Mouse (Mus musculus): ENCODE results near the gene Rps19. TPM values are rescaled to one million over a fixed set of nuclear protein-coding genes. Genes with fewer than 3 reads are reported as not detected.
"Not testable (repeated sequence)": the region's sequence is repeated elsewhere in the genome, so short reads cannot be mapped to it uniquely, and the experiment has no call there.

Rps19 gene
- total RNA-seq (2021): 100 to 1,000 TPM; 577 to 615 TPM

DNA sequence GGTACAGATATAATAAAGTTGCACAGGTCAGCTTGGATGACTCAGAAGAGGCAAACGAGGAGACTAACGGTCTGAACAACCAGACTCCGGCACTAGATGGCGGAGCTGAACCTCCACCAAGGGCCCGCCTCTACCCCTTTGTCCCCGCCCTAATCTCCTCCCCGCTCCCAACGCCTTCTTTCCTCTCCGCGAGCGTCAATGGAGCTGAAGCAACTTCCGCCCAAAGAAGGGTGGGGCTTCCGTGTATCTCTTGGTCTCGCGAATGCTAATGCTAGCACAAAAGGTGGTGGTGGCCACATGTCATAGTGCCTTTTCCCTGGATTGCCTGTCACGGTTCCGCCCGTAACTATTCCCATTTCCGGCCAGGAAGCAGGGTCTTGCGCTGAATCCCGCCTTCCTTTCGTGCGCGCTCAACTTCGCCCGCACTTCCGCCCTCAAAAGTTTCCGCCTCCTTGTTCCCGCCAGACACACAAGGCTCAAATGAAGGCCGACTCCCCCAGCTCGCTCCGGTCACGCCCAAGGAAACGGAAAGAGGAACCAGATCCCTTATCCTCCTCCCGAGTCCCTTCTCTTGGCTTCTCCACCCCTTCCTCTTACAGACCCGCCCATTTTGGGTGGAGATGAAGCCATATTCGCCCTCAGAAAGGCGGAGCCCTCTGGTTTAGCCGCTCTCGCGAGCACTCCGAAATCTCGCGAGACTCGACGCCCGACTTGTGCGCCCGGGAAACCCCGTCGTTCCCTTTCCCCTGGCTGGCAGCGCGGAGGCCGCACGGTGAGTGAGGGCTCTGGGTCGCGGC lies at the start of gene Rps19:
TSS of gene Rps19 (plus strand) at position 476 of the 797 bp plus-strand sequence.
- DNase-seq (ENCODE audit: extremely low spot score in 1 of 2, low spot score in 2 of 2): peak; percentile 97 to 99
- intact Hi-C loops (cut with DNase I): no loop called here

GRCm38 (mm10) chr7:24838732-24839409 lies 45.3 kb upstream of the Rps19 start:
- DNase-seq (ENCODE audit: extremely low spot score in 1 of 2, low spot score in 2 of 2): not testable (repeated sequence)
- intact Hi-C loops (cut with DNase I): loop anchor here (10.0 kb wide), 1 partner anchor 736 kb away; no protein-coding TSS in a partner anchor

GRCm38 (mm10) chr7:24839410-24839808 lies 44.8 kb upstream of the Rps19 start:
- no peak for DNase-seq (ENCODE audit: extremely low spot score in 1 of 2, low spot score in 2 of 2)
- intact Hi-C loops (cut with DNase I): loop anchor here (10.0 kb wide), 1 partner anchor 735 kb away; no protein-coding TSS in a partner anchor

DNA sequence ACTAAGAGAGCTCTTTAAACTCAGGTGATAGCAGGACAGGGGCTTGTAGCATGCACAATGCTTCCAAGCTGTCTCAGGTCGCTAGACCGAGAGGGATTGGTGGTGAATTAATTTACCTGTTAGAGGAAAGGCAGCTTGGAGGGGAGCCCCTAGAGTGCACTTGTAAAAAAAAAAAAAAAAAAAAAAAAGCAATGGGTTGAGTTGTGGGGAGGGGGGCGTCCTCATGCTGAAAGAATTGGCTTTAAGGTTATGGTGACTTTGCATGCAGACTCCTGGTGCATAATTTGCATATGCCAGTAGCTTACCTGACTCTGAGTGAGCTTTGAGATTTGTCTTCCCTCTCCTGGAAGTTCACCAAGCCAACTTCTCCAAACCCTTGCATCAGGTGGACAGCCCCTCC lies 43.8 kb upstream of the Rps19 start:
- intact Hi-C loops (cut with DNase I): no loop called here
- no peak for DNase-seq (ENCODE audit: extremely low spot score in 1 of 2, low spot score in 2 of 2)

GRCm38 (mm10) chr7:24841009-24841408 lies 43.2 kb upstream of the Rps19 start:
- DNase-seq (ENCODE audit: extremely low spot score in 1 of 2, low spot score in 2 of 2): no peak
- intact Hi-C loops (cut with DNase I): no loop called here

DNA sequence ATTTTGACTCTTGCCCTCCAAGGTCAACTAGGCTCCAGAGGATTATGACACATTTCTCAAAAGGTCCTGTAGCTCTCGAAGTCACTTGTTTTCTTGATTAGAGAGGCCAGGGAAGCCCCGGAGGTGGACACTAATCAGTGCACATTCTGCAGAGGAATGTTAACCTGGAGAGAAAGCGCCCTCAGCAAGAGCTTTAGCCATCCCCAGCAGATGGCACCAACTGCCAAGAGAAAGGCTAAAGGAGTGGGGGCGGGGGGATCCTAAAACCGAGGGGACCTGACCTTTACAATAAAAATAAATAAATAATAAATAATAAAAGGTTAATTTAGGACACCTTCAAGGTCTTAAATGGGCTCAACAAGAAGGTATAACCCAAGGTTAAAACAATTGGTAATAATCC lies 40.0 kb upstream of the Rps19 start:
- intact Hi-C loops (cut with DNase I): no loop called here
- DNase-seq (ENCODE audit: extremely low spot score in 1 of 2, low spot score in 2 of 2): no peak

DNA sequence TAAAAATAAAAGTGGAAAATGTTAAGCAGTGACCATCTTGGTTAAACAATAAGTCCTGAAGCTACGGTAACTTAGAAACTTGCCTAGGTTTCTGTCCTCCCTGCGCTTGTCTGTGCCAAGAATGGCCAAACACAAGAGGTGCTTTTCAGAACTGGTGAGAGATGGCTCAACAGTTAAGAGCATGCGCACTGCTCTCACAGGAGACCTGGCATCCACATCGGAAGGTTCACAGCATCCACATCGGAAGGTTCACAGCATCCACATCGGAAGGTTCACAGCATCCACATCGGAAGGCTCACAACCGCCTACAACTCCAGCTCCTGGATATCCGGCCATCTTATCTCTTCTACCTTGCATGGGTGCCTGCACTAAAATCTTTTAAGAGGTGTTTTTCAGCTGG lies 39.0 kb upstream of the Rps19 start:
- intact Hi-C loops (cut with DNase I): no loop called here

GRCm38 (mm10) chr7:24845713-24846112 lies 38.5 kb upstream of the Rps19 start:
- intact Hi-C loops (cut with DNase I): no loop called here
- DNase-seq (ENCODE audit: extremely low spot score in 1 of 2, low spot score in 2 of 2): no peak

More for the DNA sequence above, 39.0 kb upstream of the Rps19 start:
- DNase-seq (ENCODE audit: extremely low spot score in 1 of 2, low spot score in 2 of 2): no peak

- intact Hi-C loops (cut with DNase I); DNase-seq (ENCODE audit: extremely low spot score in 1 of 2, low spot score in 2 of 2): not testable (repeated sequence)
Observed at GRCm38 (mm10) chr7:24846576-24846975, 37.6 kb upstream of the Rps19 start.

GRCm38 (mm10) chr7:24850162-24850561 lies 34.0 kb upstream of the Rps19 start:
- no peak for DNase-seq (ENCODE audit: extremely low spot score in 1 of 2, low spot score in 2 of 2)
- intact Hi-C loops (cut with DNase I): no loop called here

- intact Hi-C loops (cut with DNase I): no loop called here
- DNase-seq (ENCODE audit: extremely low spot score in 1 of 2, low spot score in 2 of 2): no peak
Observed at GRCm38 (mm10) chr7:24850899-24851303, 33.3 kb upstream of the Rps19 start.

DNA sequence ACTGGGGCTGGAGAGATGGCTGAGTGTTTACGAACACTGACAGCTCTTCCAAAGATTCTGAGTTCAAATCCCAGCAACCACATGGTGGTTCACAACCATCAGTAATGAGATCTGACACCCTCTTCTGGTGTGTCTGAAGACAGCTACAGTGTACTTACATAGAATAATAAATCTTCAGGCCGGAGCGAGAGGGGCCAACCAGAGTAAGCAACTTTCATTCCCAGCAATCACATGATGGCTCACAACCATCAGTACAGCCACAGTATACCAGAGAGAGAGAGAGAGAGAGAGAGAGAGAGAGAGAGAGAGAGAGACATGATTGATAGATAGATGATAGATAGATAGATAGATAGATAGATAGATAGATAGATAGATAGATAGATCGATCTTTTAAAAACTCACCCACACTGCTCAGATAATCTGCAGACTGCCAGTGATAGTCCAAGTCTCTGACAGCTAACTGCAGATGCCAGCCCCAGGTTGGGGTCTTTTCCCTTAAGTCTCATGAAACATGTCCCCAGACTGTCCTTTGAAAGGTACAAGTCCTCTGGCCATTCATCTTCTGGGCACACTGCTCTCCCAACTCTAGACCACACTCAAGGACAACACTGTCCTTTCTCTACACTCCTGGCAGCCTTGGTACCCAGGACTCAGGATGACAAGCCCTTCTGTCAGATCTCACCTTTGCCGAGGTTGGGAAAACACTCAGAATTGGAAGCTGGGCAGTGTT lies 32.4 kb upstream of the Rps19 start:
- intact Hi-C loops (cut with DNase I): no loop called here
- DNase-seq (ENCODE audit: extremely low spot score in 1 of 2, low spot score in 2 of 2): no peak

- DNase-seq (ENCODE audit: extremely low spot score in 1 of 2, low spot score in 2 of 2): no peak
- intact Hi-C loops (cut with DNase I): no loop called here
Observed at GRCm38 (mm10) chr7:24852557-24853232, 31.5 kb upstream of the Rps19 start.

DNA sequence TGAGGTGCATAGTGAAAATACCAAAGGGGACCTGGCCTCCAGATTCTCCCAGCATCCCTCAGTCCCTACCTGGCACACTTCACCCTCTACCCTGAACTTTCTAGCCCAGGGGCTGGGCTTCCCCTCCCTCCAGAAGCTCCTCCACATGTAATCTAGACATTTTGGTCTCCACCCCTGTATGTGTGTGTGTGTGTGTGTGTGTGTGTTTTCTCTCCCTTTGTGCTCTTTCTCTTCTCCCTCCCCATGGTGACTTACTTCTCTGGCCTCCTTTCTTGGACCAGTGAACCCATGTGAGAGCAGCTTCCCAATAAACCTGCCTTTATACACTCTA lies 31.0 kb upstream of the Rps19 start:
- intact Hi-C loops (cut with DNase I): no loop called here
- no peak for DNase-seq (ENCODE audit: extremely low spot score in 1 of 2, low spot score in 2 of 2)

DNA sequence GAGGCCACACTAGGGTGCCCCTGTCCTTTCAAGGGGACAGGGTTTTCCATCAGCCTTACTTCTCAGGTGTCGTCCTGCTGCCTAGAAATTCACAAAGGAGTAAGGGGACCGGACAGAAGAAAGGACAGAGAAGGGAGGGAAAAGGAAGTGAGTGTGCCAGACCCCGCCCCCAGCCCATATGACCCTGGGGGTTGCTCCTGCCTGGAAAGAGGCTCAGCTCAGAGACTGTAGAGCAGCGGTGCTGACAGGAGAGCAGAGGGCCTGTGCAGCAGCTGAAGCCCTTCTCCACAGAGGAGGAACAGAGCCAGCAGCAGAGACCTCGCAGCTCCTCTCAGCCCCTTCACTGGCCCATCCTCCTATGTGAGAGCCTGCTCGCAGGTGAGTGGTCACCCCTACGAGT lies 30.5 kb upstream of the Rps19 start:
- no peak for DNase-seq (ENCODE audit: extremely low spot score in 1 of 2, low spot score in 2 of 2)
- intact Hi-C loops (cut with DNase I): no loop called here

DNA sequence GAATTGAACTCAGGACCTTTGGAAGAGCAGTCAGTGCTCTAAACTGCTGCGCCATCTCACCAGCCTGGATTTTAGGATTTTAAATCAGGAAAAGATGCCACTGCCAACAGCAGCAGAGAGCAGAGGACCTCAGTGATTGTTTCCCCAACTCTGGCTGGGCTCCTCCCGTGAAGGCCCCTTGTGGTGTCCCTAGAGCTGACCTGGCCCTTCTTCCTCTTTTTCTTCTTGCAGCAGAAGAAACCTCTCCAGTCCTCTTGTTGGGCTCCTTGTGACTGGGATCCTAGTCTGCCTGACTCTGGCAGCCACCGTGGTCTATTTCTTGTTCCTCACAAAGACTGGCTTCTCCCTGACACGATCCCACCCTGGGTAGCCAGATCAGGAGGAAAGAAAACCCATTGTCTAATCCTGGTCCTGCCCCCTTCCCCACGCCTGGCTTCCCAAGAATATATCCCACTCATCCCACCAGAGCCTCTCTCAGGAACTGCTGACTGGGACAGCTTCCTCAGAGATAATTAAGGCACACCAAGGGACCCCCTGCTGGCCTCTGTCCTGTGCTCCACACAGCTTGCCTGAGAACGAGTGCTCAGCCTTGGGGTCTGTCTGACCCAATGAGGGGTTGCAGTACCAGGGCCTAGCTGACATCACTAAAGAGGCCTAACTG lies 27.6 kb upstream of the Rps19 start:
- DNase-seq (ENCODE audit: extremely low spot score in 1 of 2, low spot score in 2 of 2): no peak
- intact Hi-C loops (cut with DNase I): no loop called here

DNA sequence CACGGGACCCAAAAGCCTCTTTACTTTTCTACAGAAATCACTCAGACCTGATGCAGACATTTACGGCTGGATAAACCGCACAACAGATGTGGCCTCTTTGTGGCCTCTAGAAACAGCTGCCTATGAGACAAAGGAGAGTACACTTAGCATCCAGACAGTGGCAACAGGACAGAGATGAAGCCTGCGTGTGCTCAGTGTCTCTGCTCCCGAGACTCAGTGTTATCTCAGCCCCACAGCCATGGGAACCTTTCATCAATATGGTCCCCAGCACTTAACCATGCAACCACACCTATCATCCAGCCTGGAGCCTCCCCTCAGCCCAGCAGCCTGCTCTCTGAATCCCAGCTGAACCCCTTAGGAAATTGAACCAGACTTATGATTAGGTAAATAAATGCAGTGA lies 24.9 kb upstream of the Rps19 start:
- DNase-seq (ENCODE audit: extremely low spot score in 1 of 2, low spot score in 2 of 2): no peak
- intact Hi-C loops (cut with DNase I): no loop called here

GRCm38 (mm10) chr7:24861913-24862312 lies 22.3 kb upstream of the Rps19 start, which contains the start of gene Gm9844:
Gm9844 (plus strand) TSS chr7:24862213.
- intact Hi-C loops (cut with DNase I): no loop called here
- DNase-seq (ENCODE audit: extremely low spot score in 1 of 2, low spot score in 2 of 2): no peak

DNA sequence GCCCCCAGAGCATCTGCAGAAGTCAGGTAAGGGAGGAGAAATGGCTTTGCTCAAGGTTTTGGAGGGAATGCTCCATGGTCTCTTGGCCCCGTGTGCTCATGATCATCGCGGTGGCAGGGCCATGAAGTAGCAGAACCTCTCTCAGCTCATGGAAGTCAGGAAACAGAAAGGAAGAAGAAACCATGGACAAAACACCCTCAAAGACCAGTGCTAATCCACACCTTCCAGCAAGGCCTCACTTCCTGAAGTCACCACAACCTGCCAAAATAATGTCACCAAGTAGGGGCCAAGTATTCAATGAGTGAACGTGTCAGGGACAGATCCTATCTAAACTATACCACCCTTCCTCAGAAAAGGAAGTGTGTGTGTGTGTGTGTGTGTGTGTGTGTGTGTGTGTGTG lies 21.3 kb upstream of the Rps19 start:
- no peak for DNase-seq (ENCODE audit: extremely low spot score in 1 of 2, low spot score in 2 of 2)
- intact Hi-C loops (cut with DNase I): no loop called here
